Mouse (Mus musculus): ENCODE measurements around the gene Ntrk2.

The Ntrk2 gene

DNA sequence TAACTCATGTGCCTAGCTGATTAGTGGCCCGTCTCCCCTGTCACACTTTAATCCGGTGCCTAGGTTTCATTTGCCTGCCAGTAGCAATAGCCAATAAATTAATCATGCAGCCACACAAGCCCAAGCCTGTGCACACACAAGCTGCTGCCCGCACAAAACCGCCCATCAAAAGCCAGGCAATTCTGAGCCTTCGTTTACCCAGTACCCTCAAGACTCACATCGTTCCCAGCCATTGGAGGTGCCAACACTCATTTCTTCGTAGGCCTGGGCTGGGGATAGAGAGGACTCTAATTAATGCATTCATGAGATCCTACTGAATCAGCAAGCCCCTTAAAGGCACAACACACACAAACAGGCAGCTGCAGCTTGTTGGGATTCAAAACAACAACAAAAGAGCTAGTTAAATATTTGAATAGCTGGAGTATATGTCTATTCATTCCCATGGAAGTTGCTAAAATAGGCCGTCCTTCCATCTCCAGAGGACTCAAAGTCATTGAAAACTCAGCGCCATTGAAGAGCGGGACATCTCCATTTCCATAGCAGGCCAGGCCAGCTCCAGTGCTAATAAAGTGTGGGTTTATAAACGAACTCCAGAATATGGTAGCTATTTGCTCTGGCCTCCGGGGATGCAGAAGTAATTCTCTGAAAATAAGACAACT, 158.5 kb downstream of the Ntrk2 start:
- no peak for DNase-seq (ENCODE audit: low spot score in 2 of 2)

DNA sequence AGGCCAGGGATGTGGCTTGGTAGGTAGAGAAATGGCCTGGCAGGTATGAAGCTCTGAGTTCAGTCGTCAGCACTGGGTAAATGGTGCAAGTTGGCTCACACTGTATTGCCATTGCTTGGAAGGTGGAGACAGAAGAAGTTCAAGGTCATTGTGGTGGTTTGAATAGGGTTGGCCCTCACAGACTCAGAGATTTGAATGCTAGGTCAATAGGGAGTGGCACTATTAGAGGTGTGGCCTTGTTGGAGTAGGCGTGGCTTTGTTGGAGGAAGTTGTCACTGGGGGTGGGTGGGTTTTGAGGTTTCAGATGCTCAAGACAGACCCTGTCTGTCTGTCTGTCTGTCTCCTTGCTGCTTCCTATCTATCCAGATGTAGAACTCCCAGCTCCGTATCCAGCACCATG, 159.5 kb downstream of the Ntrk2 start:
- DNase-seq (ENCODE audit: low spot score in 2 of 2), result no peak

DNA sequence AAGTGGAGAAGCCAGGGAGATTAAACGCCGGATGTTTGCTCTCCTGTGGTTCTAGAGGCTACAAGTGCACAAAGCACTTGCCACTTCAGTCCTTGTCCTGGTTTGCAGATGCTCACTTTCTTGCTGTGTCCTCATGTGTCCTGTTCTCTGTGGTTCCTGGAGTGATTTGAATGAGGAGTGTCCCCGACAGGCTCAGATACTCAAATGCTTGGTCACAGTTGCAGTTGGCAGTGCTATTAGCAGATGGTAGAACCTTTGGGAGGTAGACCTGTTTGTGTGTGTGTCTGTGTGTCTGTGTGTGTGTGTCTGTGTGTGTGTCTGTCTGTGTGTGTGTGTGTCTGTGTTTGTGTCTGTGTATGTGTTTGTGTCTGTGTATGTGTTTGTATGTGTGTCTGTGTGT, 160.1 kb downstream of the Ntrk2 start:
- no peak for DNase-seq (ENCODE audit: low spot score in 2 of 2)

DNA sequence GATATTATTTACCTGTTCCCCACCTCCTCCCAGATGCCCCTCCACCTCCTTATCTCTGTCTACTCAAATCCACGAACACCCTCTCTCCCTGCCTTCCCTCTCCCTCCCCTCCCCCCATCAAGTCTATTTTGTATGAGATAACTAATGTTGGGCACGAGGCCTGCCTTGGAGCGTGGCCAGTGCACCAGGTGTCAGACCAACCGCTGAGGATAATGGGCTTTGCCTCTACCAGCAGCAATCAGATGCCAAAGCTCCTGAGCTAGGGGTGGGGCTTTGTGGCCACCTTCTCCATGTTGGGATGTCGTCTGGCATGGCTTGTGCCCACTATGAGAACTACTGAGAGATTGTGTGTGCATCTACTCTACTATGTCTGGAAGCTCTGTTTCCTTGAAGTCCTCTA, 161.8 kb downstream of the Ntrk2 start:
- no peak for DNase-seq (ENCODE audit: low spot score in 2 of 2)

GRCm38 (mm10) chr13:58971449-58971903, 165.1 kb downstream of the Ntrk2 start:
- no peak for DNase-seq (ENCODE audit: low spot score in 2 of 2)

- DNase-seq (ENCODE audit: low spot score in 2 of 2), result no peak
Measured at GRCm38 (mm10) chr13:58972511-58972910, 166.1 kb downstream of the Ntrk2 start.

GRCm38 (mm10) chr13:58996447-58996846, 190.1 kb downstream of the Ntrk2 start:
- DNase-seq (ENCODE audit: low spot score in 2 of 2), result no peak

GRCm38 (mm10) chr13:58997763-58998162, 191.4 kb downstream of the Ntrk2 start:
- no peak for DNase-seq (ENCODE audit: low spot score in 2 of 2)

DNA sequence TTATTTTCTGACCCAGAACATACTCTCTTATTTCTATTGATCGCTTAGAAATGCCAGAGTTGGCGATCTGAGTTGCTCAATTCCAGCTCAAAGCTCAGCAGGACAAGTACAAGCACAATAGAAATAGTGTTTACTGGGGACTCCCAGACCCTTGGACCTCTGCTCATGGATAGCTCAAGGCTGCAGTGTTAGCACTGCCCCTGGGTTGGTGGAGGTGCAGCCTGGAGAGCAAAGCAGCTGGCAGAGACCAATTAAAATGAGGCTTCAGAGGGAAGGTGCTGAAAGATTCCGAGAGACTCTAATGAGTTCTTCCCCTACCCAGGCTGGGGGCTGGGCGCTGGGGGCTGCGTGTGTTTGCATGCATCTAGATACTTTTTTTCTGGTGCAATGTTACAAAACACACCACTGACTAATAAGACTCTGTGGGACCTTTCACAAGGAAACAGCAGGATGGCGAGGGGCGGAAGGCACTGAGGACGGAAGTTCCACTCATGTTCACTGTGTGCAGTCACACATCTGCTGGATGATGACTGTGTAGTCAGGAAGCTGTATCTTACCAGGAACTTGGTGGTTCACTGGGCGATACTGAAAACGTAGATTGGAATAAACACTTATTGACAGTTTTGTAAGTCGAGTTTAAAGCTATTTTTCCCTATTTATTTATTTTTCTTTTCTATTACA, 193.1 kb downstream of the Ntrk2 start:
- DNase-seq (ENCODE audit: low spot score in 2 of 2), result no peak

DNA sequence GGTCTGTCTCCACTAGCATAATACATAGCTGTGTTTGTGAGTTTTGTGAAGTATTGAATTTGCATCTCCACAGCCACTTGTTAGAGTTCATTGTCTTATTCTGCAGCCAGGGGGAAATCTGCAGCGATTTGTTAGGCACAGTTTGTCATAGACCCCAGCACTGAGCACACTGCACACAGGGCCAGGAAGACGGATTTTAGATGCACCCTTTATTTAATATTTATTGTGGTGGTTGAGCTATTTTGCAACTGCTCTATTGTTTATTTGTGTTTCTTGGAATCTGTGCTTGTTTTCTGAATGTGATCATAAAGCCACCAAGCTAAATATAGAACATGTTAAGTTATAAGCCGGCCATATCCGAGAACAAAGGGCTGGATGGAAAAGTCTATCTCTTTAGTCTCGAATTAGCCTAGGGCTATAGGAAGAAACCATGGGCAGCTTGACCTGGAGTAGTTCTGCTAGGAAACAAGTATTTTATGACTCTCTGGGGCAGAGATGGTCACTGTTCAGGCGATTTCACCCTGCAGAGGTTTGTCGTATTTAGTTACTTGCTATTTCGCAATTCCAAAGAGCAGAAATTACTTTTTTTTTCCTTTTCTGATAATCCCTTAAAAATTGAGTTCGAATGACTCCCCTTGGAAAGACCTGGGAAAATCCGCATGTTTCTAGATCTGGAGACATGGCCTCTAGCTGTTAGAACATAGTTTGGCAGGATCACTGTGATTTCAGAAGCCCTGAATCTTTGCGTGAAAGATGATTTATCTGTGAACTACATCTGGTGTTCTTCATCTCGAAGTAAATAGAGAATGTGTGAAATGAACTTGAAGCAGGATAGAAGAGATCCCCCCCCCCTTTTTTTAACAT, 196.8 kb downstream of the Ntrk2 start:
- DNase-seq (ENCODE audit: low spot score in 2 of 2), result no peak

DNA sequence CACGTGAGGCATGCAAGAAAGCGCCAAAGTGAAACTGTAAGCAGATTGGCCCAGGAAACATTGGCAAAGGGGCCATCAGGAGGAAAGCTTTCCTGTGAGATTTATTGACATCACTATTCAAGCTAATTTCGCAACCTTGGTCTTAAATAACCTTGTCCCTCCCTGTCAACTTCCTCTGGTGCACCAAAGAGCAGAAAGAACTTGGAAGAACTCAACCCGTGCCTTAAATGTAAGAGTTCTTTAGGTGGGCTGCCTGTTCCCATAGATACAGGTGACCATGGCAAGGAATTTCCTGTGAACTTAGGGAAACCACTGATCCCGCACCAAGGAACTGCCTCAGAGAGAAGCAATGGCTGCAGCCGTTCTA, 197.4 kb downstream of the Ntrk2 start:
- no peak for DNase-seq (ENCODE audit: low spot score in 2 of 2)

DNA sequence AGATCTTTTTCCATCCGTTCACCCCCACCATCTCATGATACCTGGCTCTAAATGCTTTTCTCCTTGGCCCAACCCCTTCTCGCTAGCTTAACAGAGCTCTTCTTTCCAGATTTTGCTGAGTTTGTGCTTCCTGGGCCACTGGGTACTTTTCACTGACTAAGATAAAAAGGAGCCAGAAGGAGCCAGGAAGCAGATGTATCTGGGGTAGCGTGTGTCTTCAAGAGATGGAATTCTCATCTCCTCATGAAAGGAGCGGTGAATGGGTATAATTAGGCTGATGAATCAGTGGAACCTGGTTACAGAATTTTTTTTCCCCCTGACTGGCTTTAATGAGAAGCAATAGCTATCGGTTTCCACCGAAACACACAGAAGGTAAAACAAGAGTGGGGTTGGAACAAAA, 198.2 kb downstream of the Ntrk2 start:
- DNase-seq (ENCODE audit: low spot score in 2 of 2), result no peak

- DNase-seq (ENCODE audit: low spot score in 2 of 2), result no peak
Measured at GRCm38 (mm10) chr13:59009855-59010254, 203.5 kb downstream of the Ntrk2 start.

DNA sequence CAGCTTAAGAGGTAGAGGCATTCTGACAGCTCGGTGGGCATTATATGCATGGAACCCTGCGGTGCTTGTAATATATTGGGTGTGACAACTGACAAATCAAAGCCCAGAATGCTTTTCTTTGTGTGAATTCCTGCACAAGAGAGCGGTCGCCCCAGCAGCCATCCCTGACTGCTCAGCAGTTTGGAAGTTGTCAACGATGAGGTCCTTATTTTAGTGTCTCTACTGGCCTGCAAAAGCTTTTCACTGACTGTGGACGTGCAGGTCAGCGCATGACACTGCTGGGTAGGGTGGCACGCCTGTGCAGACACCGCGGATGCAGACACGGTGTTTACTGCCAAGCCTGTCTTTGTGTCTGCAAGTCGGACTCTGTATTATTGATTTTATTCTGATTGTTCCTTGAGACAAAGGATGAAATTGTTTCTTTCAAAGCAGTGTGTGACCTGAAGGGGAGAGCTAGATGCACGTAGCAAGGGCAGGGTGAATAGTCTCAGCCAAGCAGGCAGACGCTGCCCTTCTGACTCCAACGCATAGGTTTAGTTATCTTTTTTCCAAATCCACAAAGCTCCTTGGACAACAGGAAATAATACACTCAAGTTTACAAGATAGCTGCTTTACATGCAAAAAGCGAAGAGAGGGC, 204.6 kb downstream of the Ntrk2 start:
- no peak for DNase-seq (ENCODE audit: low spot score in 2 of 2)

- peak; percentile 75 to 92 for DNase-seq (ENCODE audit: low spot score in 2 of 2)
Measured at GRCm38 (mm10) chr13:59011530-59011903, 205.1 kb downstream of the Ntrk2 start.

DNA sequence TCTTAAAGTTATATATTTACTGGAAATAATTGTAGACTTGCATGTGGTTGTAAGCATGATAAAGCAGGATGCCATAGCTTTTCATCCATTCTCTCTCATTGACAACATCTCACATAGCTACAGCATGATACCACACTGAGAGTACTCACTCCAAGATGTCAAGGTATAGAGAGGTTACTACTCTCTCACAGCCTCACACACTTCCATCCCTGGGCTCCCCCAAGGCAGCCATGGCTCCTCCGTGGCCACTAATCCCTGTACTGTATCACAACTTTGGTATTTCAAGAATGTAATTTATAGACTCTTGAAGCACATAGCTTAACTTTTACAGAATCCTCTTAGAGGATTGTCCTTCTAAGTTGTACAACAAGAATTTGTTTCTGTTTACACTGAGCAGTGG, 209.0 kb downstream of the Ntrk2 start:
- no peak for DNase-seq (ENCODE audit: low spot score in 2 of 2)

DNA sequence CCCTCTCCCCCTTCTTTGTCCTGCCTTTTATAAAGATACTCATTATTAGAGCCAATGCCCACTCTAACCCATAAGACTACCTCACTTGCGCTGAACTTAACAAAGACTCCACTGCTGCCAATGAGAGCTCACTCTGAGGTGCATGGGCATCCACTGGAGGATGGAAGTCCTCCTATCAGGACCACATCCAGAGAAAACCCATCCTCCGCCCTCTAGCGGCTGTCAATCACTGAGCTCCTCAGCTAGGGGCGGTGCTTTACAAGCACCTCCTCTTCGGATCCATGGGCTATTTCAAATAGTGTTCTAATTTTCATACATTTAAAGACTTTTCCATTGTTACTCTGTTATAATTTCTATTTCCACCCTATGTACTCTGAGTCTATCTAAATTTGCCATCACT, 210.8 kb downstream of the Ntrk2 start:
- DNase-seq (ENCODE audit: low spot score in 2 of 2), result no peak

- DNase-seq (ENCODE audit: low spot score in 2 of 2), result no peak
Measured at GRCm38 (mm10) chr13:59022251-59023042, 216.1 kb downstream of the Ntrk2 start.

GRCm38 (mm10) chr13:59025653-59026052, 219.3 kb downstream of the Ntrk2 start:
- DNase-seq (ENCODE audit: low spot score in 2 of 2), result no peak

GRCm38 (mm10) chr13:59027436-59027835, 221.1 kb downstream of the Ntrk2 start:
- no peak for DNase-seq (ENCODE audit: low spot score in 2 of 2)

- no peak for DNase-seq (ENCODE audit: low spot score in 2 of 2)
Measured at GRCm38 (mm10) chr13:59028546-59028945, 222.2 kb downstream of the Ntrk2 start.
